Mouse (Mus musculus) MEL (cell line): ENCODE results near the gene As3mt.
"Not testable (repeated sequence)": the region's sequence is repeated elsewhere in the genome, so short reads cannot be mapped to it uniquely, and the experiment has no call there.

Experiments used
- CHD1 ChIP-seq: IDR thresholded peaks from 2 replicates; pipeline ENCODE4 v1.6.1; 2012; ENCODE audit warnings: low read depth, mild to moderate bottlenecking, inconsistent platforms, low read length, improper control_type of control experiment
- MAFK ChIP-seq: IDR thresholded peaks from 2 replicates; pipeline ENCODE4 v1.6.1; 2011; ENCODE audit warnings: low read depth, mild to moderate bottlenecking, low read length, improper control_type of control experiment, borderline replicate concordance
- MAZ ChIP-seq: IDR thresholded peaks from 2 replicates; pipeline ENCODE4 v1.6.1; 2012; ENCODE audit warnings: low read depth, mild to moderate bottlenecking, inconsistent platforms, low read length, improper control_type of control experiment

- TF ChIP-seq MAZ, CHD1, MAFK: not testable (repeated sequence)
These were observed 71.9 kb downstream of the As3mt start for GRCm38 (mm10) chr19:46779130-46779529.
